Mouse (Mus musculus) MEL (cell line): Measurements from ENCODE around the gene Rnf208. TPM values are rescaled to one million over a fixed set of nuclear protein-coding genes. Genes with fewer than 3 reads are reported as not detected.

ENCODE experiments used
- DNase-seq: peaks from one replicate; pipeline ENCODE4 v3.0.0; 2011; ENCODE audit warnings: low read depth, low spot score
- H3K27ac ChIP-seq: 2 replicates; pipeline ENCODE4 v1.5.1; 2012; ENCODE audit warnings: low read depth, mild to moderate bottlenecking, control low read depth, low read length, moderate library complexity; ENCODE audit not compliant: control insufficient read depth
- H3K27me3 ChIP-seq, 2 experiments: fragments of 150-350 bp in 1 of 2; sonication (generic) in 1 of 2; 2 replicates each; pipeline ENCODE4 v1.6.1; 2012; ENCODE audit warnings: low read length in 2 of 2, mild to moderate bottlenecking in 2 of 2, improper control_type of control experiment in 1 of 2, moderate library complexity in 1 of 2; ENCODE audit not compliant: insufficient read depth in 2 of 2, control insufficient read depth in 1 of 2
- H3K36me3 ChIP-seq, 2 experiments: 2 replicates each; pipeline ENCODE4 v1.6.1; 2012 to 2014; ENCODE audit warnings: low read length in 2 of 2, improper control_type of control experiment in 1 of 2, inconsistent platforms in 1 of 2, mild to moderate bottlenecking in 1 of 2; ENCODE audit not compliant: insufficient read depth in 2 of 2, control insufficient read depth in 1 of 2
- H3K4me1 ChIP-seq, 2 experiments: fragments of 150-350 bp in 1 of 2; sonication (generic) in 1 of 2; 2 replicates each; pipeline ENCODE4 v1.6.1; 2012; ENCODE audit warnings: low read length in 2 of 2, improper control_type of control experiment in 1 of 2, mild to moderate bottlenecking in 1 of 2; ENCODE audit not compliant: insufficient read depth in 2 of 2, control insufficient read depth in 1 of 2
- H3K4me3 ChIP-seq, 2 experiments: fragments of 150-350 bp in 1 of 2; sonication (generic) in 1 of 2; 2 replicates each; pipeline ENCODE4 v1.5.1; 2012; ENCODE audit warnings: low read depth in 2 of 2, low read length in 2 of 2, mild to moderate bottlenecking in 2 of 2, moderate library complexity in 2 of 2, control low read depth in 1 of 2, improper control_type of control experiment in 1 of 2; ENCODE audit not compliant: control insufficient read depth in 1 of 2, insufficient read depth in 1 of 2
- H3K79me2 ChIP-seq: 2 replicates; pipeline ENCODE4 v1.6.1; 2012; ENCODE audit warnings: mild to moderate bottlenecking, low read length, moderate library complexity; ENCODE audit not compliant: control insufficient read depth, poor library complexity, insufficient read depth
- H3K9ac ChIP-seq: 2 replicates; pipeline ENCODE4 v1.6.1; 2012; ENCODE audit warnings: low read depth, mild to moderate bottlenecking, control low read depth, low read length, moderate library complexity; ENCODE audit not compliant: control insufficient read depth, poor library complexity, severe bottlenecking
- H3K9me3 ChIP-seq: fragments of 150-350 bp; sonication (generic); replicated peaks from 2 replicates; pipeline ENCODE4 v1.6.1; 2012; ENCODE audit warnings: mild to moderate bottlenecking, low read length, improper control_type of control experiment, moderate library complexity; ENCODE audit not compliant: insufficient read depth
- BHLHE40 ChIP-seq: IDR thresholded peaks from 2 replicates; pipeline ENCODE4 v1.6.1; 2012; ENCODE audit warnings: low read depth, mild to moderate bottlenecking, inconsistent platforms, low read length, improper control_type of control experiment, borderline replicate concordance
- CHD1 ChIP-seq: IDR thresholded peaks from 2 replicates; pipeline ENCODE4 v1.6.1; 2012; ENCODE audit warnings: low read depth, mild to moderate bottlenecking, inconsistent platforms, low read length, improper control_type of control experiment
- CHD2 ChIP-seq: IDR thresholded peaks from 2 replicates; pipeline ENCODE4 v1.6.1; 2011; ENCODE audit warnings: low read length, improper control_type of control experiment
- CTCF ChIP-seq, 3 experiments: IDR thresholded peaks in 2 of 3; conservative IDR thresholded peaks in 1 of 3; 2 replicates each; pipeline ENCODE4 v1.5.1; 2011 to 2012; ENCODE audit warnings: low read length in 3 of 3, low read depth in 2 of 3, mild to moderate bottlenecking in 2 of 3, improper control_type of control experiment in 1 of 3, inconsistent platforms in 1 of 3, mixed read lengths in 1 of 3, moderate library complexity in 1 of 3; ENCODE audit not compliant: control insufficient read depth in 1 of 3, insufficient read depth in 1 of 3, poor library complexity in 1 of 3, severe bottlenecking in 1 of 3
- ELF1 ChIP-seq: IDR thresholded peaks from 2 replicates; pipeline ENCODE4 v1.6.1; 2014; ENCODE audit warnings: low read depth, mild to moderate bottlenecking, inconsistent platforms, low read length, improper control_type of control experiment, moderate library complexity
- EP300 ChIP-seq, 2 experiments: IDR thresholded peaks; 2 replicates each; pipeline ENCODE4 v1.6.1; 2011; ENCODE audit warnings: improper control_type of control experiment in 2 of 2, low read length in 2 of 2, low read depth in 1 of 2, mild to moderate bottlenecking in 1 of 2
- GABPA ChIP-seq: IDR thresholded peaks from 2 replicates; pipeline ENCODE4 v1.6.1; 2012; ENCODE audit warnings: low read depth, mild to moderate bottlenecking, inconsistent platforms, low read length, improper control_type of control experiment, moderate library complexity
- GATA1 ChIP-seq: IDR thresholded peaks from 2 replicates; pipeline ENCODE4 v1.6.1; 2011; ENCODE audit warnings: low read depth, low read length, improper control_type of control experiment
- HCFC1 ChIP-seq: IDR thresholded peaks from 2 replicates; pipeline ENCODE4 v1.6.1; 2012; ENCODE audit warnings: low read depth, mild to moderate bottlenecking, inconsistent platforms, low read length, improper control_type of control experiment, moderate library complexity
- JUND ChIP-seq: IDR thresholded peaks from 2 replicates; pipeline ENCODE4 v1.6.1; 2011; ENCODE audit warnings: low read depth, mild to moderate bottlenecking, improper control_type of control experiment, low read length
- MAFK ChIP-seq: IDR thresholded peaks from 2 replicates; pipeline ENCODE4 v1.6.1; 2011; ENCODE audit warnings: low read depth, mild to moderate bottlenecking, low read length, improper control_type of control experiment, borderline replicate concordance
- MAX ChIP-seq: IDR thresholded peaks from 2 replicates; pipeline ENCODE4 v1.6.1; 2011; ENCODE audit warnings: low read length, improper control_type of control experiment
- MAZ ChIP-seq: IDR thresholded peaks from 2 replicates; pipeline ENCODE4 v1.6.1; 2012; ENCODE audit warnings: low read depth, mild to moderate bottlenecking, inconsistent platforms, low read length, improper control_type of control experiment
- MYC ChIP-seq: IDR thresholded peaks from 2 replicates; pipeline ENCODE4 v1.6.1; 2011; ENCODE audit warnings: low read depth, mild to moderate bottlenecking, low read length, improper control_type of control experiment, moderate library complexity
- NELFE ChIP-seq: IDR thresholded peaks from 2 replicates; pipeline ENCODE4 v1.6.1; 2011; ENCODE audit warnings: low read depth, low read length, improper control_type of control experiment
- NRF1 ChIP-seq: IDR thresholded peaks from 2 replicates; pipeline ENCODE4 v1.6.1; 2014; ENCODE audit warnings: low read depth, mild to moderate bottlenecking, inconsistent platforms, low read length, improper control_type of control experiment, moderate library complexity; ENCODE audit not compliant: poor library complexity, insufficient read depth, severe bottlenecking
- RAD21 ChIP-seq: IDR thresholded peaks from 2 replicates; pipeline ENCODE4 v1.6.1; 2011; ENCODE audit warnings: mild to moderate bottlenecking, low read depth, low read length, improper control_type of control experiment
- RCOR1 ChIP-seq: IDR thresholded peaks from 2 replicates; pipeline ENCODE4 v1.6.1; 2012; ENCODE audit warnings: low read depth, mild to moderate bottlenecking, inconsistent platforms, low read length, improper control_type of control experiment
- TAL1 ChIP-seq: IDR thresholded peaks from 2 replicates; pipeline ENCODE4 v1.6.1; 2012; ENCODE audit warnings: mild to moderate bottlenecking, inconsistent platforms, low read length, moderate library complexity, mixed read lengths
- TBP ChIP-seq: IDR thresholded peaks from 2 replicates; pipeline ENCODE4 v1.8.0; 2011; ENCODE audit warnings: low read depth, low read length, improper control_type of control experiment
- UBTF ChIP-seq: IDR thresholded peaks from 2 replicates; pipeline ENCODE4 v1.6.1; 2012; ENCODE audit warnings: low read depth, mild to moderate bottlenecking, inconsistent platforms, low read length, improper control_type of control experiment, moderate library complexity, borderline replicate concordance; ENCODE audit not compliant: insufficient read depth
- USF1 ChIP-seq: IDR thresholded peaks from 2 replicates; pipeline ENCODE4 v1.6.1; 2014; ENCODE audit warnings: low read depth, mild to moderate bottlenecking, inconsistent platforms, low read length, improper control_type of control experiment, moderate library complexity
- ZKSCAN1 ChIP-seq: IDR thresholded peaks from 2 replicates; pipeline ENCODE4 v1.6.1; 2012; ENCODE audit warnings: low read depth, mild to moderate bottlenecking, inconsistent platforms, low read length, improper control_type of control experiment, moderate library complexity
- ZMIZ1 ChIP-seq: IDR thresholded peaks from 2 replicates; pipeline ENCODE4 v1.6.1; 2012; ENCODE audit warnings: low read depth, mild to moderate bottlenecking, inconsistent platforms, low read length, improper control_type of control experiment, moderate library complexity
- ZNF384 ChIP-seq: IDR thresholded peaks from 2 replicates; pipeline ENCODE4 v1.6.1; 2012; ENCODE audit warnings: low read depth, mild to moderate bottlenecking, inconsistent platforms, low read length, improper control_type of control experiment
- polyA plus RNA-seq, 2 experiments: library from polyadenylated mRNA; stranded (reverse) in 1 of 2; unstranded in 1 of 2; fragments of >175 nt in 1 of 2; fragments of >200 nt in 1 of 2; gene quantifications; 2 replicates each; pipeline versions ENCODE4 v1.2.1 to v1.2.4; 2012; ENCODE audit warnings: low replicate concordance in 2 of 2, low read depth in 1 of 2; ENCODE audit not compliant: insufficient read length in 2 of 2, insufficient read depth in 1 of 2, missing spikeins in 1 of 2
- total RNA-seq: library from RNA; depleted of rRNA; stranded (reverse); fragments of 300-350 nt; gene quantifications from 2 replicates; pipeline ENCODE4 v1.2.3, GENCODE M21; 2012

The Rnf208 gene
- total and polyA plus RNA-seq, 3 experiments = 6.0 to 21.8 TPM; not detected in 1

DNA sequence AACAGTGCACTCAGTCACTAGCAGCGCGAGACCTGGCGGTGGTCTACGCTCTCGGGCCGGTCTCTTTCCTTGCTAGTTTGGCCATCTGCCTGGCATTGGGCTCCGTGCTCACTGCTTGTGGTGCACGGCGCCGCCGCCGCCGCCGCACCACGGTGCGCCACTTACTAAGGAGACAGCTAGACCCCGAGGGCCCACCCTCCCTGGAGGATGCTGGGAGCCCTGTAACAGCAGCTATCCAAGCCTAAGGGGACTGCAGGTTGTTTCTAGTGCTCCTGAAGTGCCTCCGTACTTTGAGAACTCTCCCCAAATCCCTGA, 48.7 kb downstream of the Rnf208 start:
- H3K9ac ChIP-seq = no peak overlapping the region
- TF ChIP-seq ZNF384 = no peak
- H3K36me3 ChIP-seq = peaks cover 0 to 11% of the 10 kb centered on the region in 2 experiments; a peak in 2 of 4 replicates
- H3K9me3 ChIP-seq = no peaks in the 10 kb centered on the region
- H3K79me2 ChIP-seq = no peaks in the 10 kb centered on the region
- peaks cover 7 to 34% of the 10 kb centered on the region in 2 experiments for H3K4me1 ChIP-seq
- no peak overlapping the region for H3K4me3 ChIP-seq
- no peak for DNase-seq
- no peak overlapping the region for H3K27ac ChIP-seq
- H3K27me3 ChIP-seq = no peaks in the 10 kb centered on the region

DNA sequence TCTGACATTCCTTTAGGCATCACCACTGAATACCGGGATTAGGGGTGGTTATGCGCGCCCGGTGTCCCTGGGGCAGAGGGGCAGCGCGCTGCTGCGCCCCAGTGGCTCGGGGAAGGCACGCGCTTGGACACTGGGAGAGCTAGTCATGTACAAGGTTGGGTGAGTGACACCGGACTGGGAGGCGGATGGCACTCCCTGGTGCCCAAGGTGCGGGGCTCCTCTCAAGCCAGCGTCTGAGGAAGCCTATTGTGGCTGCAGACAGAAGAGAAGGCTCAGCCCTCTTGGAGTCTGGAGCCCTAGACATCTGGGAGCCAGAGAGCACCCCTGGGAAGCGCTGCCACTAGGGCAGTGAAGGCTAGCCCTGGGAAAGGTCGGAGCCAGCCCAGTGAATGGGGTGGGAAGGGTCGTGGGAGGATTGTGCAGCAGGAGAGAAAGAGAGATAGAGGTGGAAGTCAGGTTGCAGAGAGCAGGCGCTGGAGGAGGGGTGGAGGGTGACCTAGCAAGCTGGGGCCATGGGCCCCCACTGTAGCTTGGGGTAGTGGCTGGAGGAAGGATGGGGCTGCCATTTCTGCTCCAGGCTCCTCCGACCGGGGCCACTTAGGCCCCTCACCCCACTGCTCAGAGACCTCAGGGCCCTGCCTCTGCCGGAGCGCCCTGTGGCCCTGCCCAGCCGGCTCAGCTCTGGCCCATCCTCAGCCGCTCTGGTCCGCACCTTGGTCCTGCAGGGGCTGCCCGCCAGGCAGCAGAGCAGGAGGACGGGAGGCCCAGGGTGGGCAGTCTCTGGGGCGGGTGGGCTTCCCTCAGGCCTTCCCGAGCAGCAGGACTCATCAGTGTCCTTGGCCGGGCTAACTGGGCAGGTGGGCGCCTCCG, 49.4 kb downstream of the Rnf208 start:
- no peak overlapping the region for H3K4me3 ChIP-seq
- H3K9me3 ChIP-seq = no peaks in the 10 kb centered on the region
- no peak overlapping the region for H3K27ac ChIP-seq
- TF ChIP-seq RAD21 (peak; percentile 2; the same call in 1 of the 2 replicates), CHD2 (no peak), ZKSCAN1 (no peak), HCFC1 (no peak), JUND (no peak), ZMIZ1 (no peak), CTCF (IDR thresholded peaks at IDR 0.05 in 2 of 3, conservative IDR thresholded peaks at IDR 0.05 in 1 of 3; ENCODE audit: control insufficient read depth in 1 of 3, insufficient read depth in 1 of 3, low read depth in 2 of 3, low read length in 3 of 3, poor library complexity in 1 of 3, severe bottlenecking in 1 of 3) (peak in 2 of 3 experiments; percentile 17 to 25; a peak in 1 of 6 replicates), TAL1 (no peak), CHD1 (no peak), MYC (no peak), RCOR1 (no peak), MAZ (no peak), BHLHE40 (no peak)
- H3K79me2 ChIP-seq = no peaks in the 10 kb centered on the region
- H3K9ac ChIP-seq = no peak overlapping the region
- peaks cover 0 to 6% of the 10 kb centered on the region in 2 experiments; a peak in 2 of 4 replicates for H3K36me3 ChIP-seq
- no peak for DNase-seq
- peaks cover 7 to 27% of the 10 kb centered on the region in 2 experiments for H3K4me1 ChIP-seq
- H3K27me3 ChIP-seq = no peaks in the 10 kb centered on the region

DNA sequence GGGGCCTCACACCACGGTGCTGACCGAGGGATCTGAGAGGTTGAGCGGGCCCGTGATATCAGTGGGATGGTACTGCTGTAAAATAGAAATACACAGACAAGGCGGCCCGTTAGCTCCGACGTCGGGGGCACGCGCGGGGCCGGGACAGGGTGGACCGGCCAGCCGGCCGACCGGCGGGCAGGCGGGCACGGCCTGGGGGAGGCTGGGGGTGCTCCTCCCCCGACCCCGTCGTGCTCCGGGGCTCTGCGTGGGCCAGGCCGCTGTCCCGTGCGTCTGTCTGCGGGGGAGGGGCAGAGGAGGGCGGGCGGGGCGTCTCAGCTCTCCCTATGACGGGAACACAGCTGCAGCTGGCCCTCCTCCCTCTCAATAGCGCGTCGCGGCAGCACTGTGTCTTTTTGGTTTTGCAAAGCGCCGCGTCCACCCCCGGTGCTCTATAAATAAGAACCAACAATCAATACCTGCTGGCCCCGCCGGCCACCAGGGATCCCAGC, 50.0 kb downstream of the Rnf208 start:
- Histone ChIP-seq H3K79me2 (no peaks in the 10 kb centered on the region), H3K27ac (no peak overlapping the region), H3K4me3 (no peak overlapping the region), H3K9me3 (no peaks in the 10 kb centered on the region), H3K27me3 (peaks cover 0 to 4% of the 10 kb centered on the region in 2 experiments; a peak in 1 of 4 replicates), H3K36me3 (no peaks in the 10 kb centered on the region; a peak in 2 of 4 replicates), H3K4me1 (peaks cover 4 to 21% of the 10 kb centered on the region in 2 experiments), H3K9ac (no peak overlapping the region)
- no peak for DNase-seq
- no peak for TF ChIP-seq CHD2
- no peak for TF ChIP-seq NELFE
- TF ChIP-seq TBP = no peak
- TF ChIP-seq NRF1 = no peak
- no peak for TF ChIP-seq HCFC1
- no peak for TF ChIP-seq ELF1
- no peak for TF ChIP-seq EP300 (IDR thresholded peaks at IDR 0.05; ENCODE audit: low read depth in 1 of 2, low read length in 2 of 2)
- no peak for TF ChIP-seq MAFK
- no peak for TF ChIP-seq GABPA
- no peak for TF ChIP-seq UBTF
- no peak for TF ChIP-seq USF1
- no peak for TF ChIP-seq ZMIZ1
- no peak for TF ChIP-seq MAX
- no peak for TF ChIP-seq GATA1
- TF ChIP-seq RCOR1 = no peak
- TF ChIP-seq BHLHE40 = no peak
